Mouse (Mus musculus): Measurements from ENCODE around the gene Bet1l. TPM values are rescaled to one million over a fixed set of nuclear protein-coding genes. Genes with fewer than 3 reads are reported as not detected.

The Bet1l gene
- 51.2 TPM for polyA plus RNA-seq (2017; shearing (Covaris generic))

DNA sequence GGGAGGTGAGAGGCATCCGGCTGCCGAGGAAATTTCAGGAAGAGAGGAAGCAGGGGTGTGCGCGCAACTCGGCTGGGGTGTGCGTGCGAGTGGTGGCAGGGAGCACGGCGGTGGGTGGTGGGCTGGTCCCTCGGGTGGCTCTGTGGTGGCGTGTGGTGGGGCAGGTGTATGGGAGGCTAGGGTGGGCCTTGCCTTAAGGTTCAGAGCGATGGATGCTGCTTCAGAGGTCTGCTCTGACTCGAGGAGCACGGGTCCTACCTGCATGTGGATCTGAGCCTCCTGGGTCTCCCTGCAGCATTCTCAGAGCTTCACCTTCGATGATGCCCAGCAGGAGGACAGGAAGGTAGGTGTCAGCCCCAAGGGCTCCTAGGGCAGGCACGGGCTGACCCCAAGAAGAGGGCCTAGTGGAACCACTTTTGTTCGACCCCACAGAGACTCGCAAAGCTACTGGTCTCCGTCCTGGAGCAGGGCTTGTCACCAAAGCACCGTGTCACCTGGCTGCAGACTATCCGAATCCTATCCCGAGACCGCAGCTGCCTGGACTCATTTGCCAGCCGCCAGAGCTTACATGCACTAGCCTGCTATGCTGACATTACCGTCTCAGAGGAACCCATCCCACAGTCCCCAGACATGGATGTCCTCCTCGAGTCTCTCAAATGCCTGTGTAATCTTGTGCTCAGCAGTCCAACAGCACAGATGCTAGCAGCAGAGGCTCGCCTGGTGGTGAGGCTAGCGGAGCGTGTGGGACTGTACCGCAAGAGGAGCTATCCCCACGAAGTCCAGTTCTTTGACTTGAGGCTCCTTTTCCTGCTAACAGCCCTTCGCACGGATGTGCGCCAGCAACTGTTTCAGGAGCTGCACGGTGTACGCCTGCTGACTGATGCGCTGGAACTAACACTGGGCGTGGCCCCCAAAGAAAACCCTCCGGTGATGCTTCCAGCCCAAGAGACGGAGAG, at the start of gene Bet1l:
Gene Bet1l (minus strand): TSS at position 28 of the 956 bp plus-strand sequence.

DNA sequence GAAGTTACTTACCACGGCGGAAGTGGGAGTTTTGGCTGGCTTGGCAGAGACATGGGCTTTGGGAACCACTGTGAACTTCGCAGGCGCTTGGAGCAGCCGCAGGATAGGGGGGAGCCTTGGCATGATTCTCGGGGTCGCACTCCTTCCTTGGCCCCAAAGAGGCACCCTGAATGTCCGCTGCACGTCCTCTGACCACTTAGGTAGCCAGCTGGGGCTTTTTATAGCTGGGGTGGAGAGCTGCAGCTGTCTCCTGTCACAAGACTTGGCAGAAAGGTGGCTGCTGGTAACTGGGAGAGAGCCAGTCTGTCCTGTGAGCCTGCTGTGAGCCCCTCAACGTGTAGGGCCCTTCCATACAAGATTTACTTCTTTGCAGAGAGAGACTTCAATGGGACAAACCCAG, 42.8 kb upstream of the Bet1l start, which contains the start of gene Cox8b:
Gene Cox8b (minus strand): TSS at position 227 of the 400 bp plus-strand sequence.

GRCm38 (mm10) chr7:140881696-140882468, 24.5 kb upstream of the Bet1l start, which contains the start of the genes Psmd13 and Sirt3:
TSS of gene Psmd13 (plus strand) at chr7:140881968.
TSS of gene Sirt3 (minus strand) at chr7:140882309.

DNA sequence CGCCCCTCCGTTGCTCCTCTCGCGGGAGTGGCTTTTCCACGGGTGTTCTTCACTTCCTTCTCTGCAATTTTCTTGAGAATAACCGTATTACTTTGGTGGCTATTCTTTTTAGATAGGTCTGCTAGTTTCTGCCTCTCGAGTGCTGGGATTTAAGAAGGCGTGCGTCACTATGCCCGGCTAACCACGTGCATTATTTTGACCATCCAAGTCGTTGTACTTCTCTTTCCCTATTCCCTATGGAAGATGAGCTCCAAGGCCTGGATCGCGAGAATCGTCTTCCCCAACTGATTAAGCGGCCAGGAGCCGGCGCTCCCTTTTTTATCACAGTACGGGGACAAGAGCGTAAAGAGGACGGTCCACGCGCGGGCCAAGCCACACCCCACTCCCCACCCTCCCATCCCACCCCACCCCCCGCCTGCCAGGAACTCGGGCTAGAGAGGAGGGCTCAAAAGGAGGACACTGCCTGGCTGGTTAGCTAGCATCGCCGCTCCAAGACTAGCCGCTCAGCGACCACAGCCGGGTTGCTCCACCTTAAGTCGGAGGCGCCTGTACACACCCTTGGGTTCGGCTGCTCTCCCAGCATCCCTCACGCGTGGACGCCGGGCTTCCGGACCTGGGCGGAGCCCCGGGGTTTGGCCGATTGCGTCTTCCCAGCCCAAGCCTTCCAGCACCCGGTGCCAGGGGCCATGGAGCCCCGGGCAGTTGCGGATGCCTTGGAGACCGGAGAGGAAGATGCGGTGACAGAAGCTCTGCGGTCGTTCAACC, 410 bp downstream of the Bet1l start, which contains the start of gene Ric8a:
Gene Ric8a (plus strand): TSS at position 173 of the 765 bp plus-strand sequence.

DNA sequence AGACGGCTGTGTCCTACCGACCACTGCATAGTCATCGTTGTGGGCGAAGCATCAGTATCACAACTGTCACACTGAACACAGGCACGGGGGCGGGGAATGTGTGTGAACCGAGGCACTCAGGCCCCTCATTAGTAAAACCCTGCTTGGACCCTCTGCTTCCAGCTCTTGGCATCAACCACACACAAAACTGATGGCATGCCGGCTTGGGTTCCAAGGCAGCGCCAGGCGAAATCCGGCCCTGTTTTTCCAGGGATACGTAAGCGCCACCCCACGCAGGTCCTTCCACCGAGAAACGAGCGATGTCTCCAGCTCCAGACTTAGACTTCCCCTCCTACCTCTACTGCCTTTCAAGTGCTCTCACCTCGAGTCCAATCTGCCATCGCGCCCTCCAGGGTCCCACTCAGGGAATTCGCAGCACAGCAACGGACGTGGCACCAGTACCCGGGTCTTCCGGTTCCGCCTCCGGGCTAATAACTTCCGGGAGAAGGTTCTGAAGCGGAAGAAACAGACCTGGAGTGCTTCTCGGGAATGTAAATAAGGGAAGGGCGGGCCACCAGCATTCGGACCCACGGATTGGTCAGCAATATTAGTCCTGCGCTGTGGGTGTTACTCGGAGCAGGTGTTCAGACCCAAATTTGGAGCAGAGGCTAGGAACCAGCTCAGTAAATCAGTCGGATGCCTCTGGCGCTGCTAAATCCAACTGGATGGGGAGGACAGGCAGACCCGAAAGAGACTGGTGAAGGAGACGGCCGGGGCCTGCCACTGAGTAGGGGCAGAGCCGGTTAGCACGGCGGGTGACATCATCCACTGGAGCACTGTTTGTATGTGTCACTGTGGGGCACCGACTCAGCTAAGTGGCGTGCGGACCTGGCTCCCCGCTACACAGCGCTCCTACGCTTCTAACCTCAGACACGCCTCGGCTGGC, 1.3 kb downstream of the Bet1l start, which contains the start of gene Gm45785:
Gene Gm45785 (minus strand): TSS at position 472 of the 925 bp plus-strand sequence.

DNA sequence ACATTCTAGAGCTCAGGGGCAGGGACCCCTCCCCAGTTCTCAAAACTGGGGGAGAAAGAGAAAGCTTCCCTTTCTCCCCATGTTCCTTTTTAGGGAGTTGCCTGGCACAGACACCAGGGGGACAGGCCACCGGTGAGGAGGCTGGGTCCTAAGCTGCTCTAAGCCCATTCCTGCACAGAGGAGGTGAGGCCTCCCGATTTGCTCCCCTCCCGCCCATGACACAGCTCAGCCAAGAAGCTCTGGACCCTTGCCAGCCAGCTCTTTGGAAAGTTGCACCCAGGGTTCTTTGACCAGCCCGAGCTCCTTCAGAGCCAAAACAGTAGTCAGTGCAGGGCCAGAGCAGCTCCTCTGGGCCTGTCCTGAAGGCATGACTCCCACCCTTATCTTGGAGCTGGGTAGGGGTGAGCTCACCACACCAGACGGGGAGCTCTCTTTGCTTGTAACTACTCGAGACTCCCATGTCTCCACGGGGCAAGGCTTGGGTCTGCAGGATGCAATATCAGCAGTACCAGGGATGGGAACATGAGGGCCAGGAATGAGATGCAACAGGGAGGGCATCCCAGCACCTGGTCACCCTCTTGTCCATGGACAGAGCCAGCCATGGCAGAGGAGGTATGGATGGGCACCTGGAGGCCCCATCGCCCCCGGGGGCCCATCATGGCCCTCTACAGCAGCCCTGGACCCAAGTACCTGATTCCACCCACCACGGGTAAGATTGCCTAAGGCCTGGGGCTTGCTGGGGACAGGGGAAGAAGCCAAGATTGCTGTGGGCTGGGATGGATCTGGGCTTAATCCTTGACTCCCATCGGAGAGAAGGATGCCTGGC, 9.4 kb downstream of the Bet1l start, which contains the start of gene Odf3:
Gene Odf3 (plus strand): TSS at position 51 of the 826 bp plus-strand sequence.

GRCm38 (mm10) chr7:140844905-140845665, 12.3 kb downstream of the Bet1l start, which contains the start of gene Scgb1c1:
TSS of gene Scgb1c1 (plus strand) at chr7:140845547.

GRCm38 (mm10) chr7:140834968-140835757, 22.2 kb downstream of the Bet1l start, which contains the start of gene Urah:
TSS of gene Urah (plus strand) at chr7:140835018.

DNA sequence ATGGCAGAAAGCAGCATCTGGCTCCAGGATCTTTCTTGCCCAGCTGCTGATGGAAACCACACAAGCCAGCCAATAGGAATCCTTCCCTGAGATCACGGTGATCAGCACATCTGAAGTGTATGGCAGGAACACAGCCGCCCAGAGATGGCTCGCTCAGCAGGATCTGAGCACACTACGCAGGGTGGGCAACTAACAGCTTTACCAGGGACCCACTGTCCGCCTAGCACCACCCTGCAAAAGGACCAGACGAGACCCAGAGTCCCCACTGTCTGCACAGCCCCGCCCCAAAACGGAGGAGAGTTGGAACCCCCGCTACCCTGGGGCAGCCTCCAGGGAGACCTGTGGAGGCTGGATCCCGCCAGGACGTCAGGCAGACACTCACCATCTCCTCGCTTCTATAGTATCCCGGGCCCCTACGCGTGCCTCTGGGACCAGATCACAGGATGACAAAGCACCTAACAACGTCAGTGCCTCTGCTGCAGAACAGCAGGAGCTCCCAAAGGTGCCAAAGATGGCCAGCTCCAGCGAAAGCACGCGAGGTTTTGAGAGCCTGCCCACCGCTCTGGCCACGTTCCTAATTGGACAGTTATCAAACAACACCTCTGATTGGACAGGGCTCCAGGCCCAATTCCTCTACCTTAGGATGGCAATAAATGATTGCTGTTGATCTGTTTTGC, 35.6 kb downstream of the Bet1l start, which contains the start of gene Zfp941:
Gene Zfp941 (minus strand): TSS at position 526 of the 677 bp plus-strand sequence.

Other genes with a start within 250 kb of the Bet1l start
- gene Olfr61, start 228.6 kb downstream of the Bet1l start, polyA plus RNA-seq (2017; shearing (Covaris generic)) = not detected
- gene Olfr53, start 211.1 kb downstream of the Bet1l start, polyA plus RNA-seq (2017; shearing (Covaris generic)) = not detected
- gene Olfr539, start 197.6 kb downstream of the Bet1l start, polyA plus RNA-seq (2017; shearing (Covaris generic)) = 0.21 TPM
- gene Olfr45, start 175.6 kb downstream of the Bet1l start, polyA plus RNA-seq (2017; shearing (Covaris generic)) = 0.06 TPM
- not detected for gene Olfr541, start 160.3 kb downstream of the Bet1l start, polyA plus RNA-seq (2017; shearing (Covaris generic))
- gene Cyp2e1, start 93.8 kb downstream of the Bet1l start, polyA plus RNA-seq (2017; shearing (Covaris generic)) = not detected
- gene Syce1, start 69.7 kb downstream of the Bet1l start, polyA plus RNA-seq (2017; shearing (Covaris generic)) = not detected
- gene Zfp941, start 35.4 kb downstream of the Bet1l start, polyA plus RNA-seq (2017; shearing (Covaris generic)) = 0.18 TPM
- not detected for gene Urah, start 22.6 kb downstream of the Bet1l start, polyA plus RNA-seq (2017; shearing (Covaris generic))
- not detected for gene Scgb1c1, start 12.0 kb downstream of the Bet1l start, polyA plus RNA-seq (2017; shearing (Covaris generic))
- 0.30 TPM for gene Odf3, start 9.8 kb downstream of the Bet1l start, polyA plus RNA-seq (2017; shearing (Covaris generic))
- gene Gm45785, start 1.2 kb downstream of the Bet1l start, polyA plus RNA-seq (2017; shearing (Covaris generic)) = 1.3 TPM
- gene Ric8a, start 620 bp downstream of the Bet1l start, polyA plus RNA-seq (2017; shearing (Covaris generic)) = 107 TPM
- 145 TPM for gene Psmd13, start 24.4 kb upstream of the Bet1l start, polyA plus RNA-seq (2017; shearing (Covaris generic))
- gene Sirt3, start 24.7 kb upstream of the Bet1l start, polyA plus RNA-seq (2017; shearing (Covaris generic)) = 2.6 TPM
- not detected for gene Cox8b, start 42.9 kb upstream of the Bet1l start, polyA plus RNA-seq (2017; shearing (Covaris generic))
- 0.11 TPM for gene Nlrp6, start 63.3 kb upstream of the Bet1l start, polyA plus RNA-seq (2017; shearing (Covaris generic))
- 9.2 TPM for gene Pgghg, start 83.8 kb upstream of the Bet1l start, polyA plus RNA-seq (2017; shearing (Covaris generic))
- not detected for gene Ifitm5, start 92.7 kb upstream of the Bet1l start, polyA plus RNA-seq (2017; shearing (Covaris generic))
- not detected for gene Gm45717, start 98.4 kb upstream of the Bet1l start, polyA plus RNA-seq (2017; shearing (Covaris generic))
- gene Ifitm2, start 98.4 kb upstream of the Bet1l start, polyA plus RNA-seq (2017; shearing (Covaris generic)) = 19.8 TPM
- 8.4 TPM for gene Ifitm1, start 109.6 kb upstream of the Bet1l start, polyA plus RNA-seq (2017; shearing (Covaris generic))
- 9.4 TPM for gene Ifitm3, start 153.2 kb upstream of the Bet1l start, polyA plus RNA-seq (2017; shearing (Covaris generic))
- gene Ifitm6, start 160.3 kb upstream of the Bet1l start, polyA plus RNA-seq (2017; shearing (Covaris generic)) = not detected
- not detected for gene Gm17387, start 171.6 kb upstream of the Bet1l start, polyA plus RNA-seq (2017; shearing (Covaris generic))
- 19.2 TPM for gene B4galnt4, start 203.5 kb upstream of the Bet1l start, polyA plus RNA-seq (2017; shearing (Covaris generic))
- 186 TPM for gene Pkp3, start 220.6 kb upstream of the Bet1l start, polyA plus RNA-seq (2017; shearing (Covaris generic))
- 69.4 TPM for gene Sigirr, start 243.0 kb upstream of the Bet1l start, polyA plus RNA-seq (2017; shearing (Covaris generic))

Measured in effector memory CD4-positive, alpha-beta T cell, adult 7 months (primary cell).